Mouse (Mus musculus): ENCODE data around the gene Ezh1.

DNA sequence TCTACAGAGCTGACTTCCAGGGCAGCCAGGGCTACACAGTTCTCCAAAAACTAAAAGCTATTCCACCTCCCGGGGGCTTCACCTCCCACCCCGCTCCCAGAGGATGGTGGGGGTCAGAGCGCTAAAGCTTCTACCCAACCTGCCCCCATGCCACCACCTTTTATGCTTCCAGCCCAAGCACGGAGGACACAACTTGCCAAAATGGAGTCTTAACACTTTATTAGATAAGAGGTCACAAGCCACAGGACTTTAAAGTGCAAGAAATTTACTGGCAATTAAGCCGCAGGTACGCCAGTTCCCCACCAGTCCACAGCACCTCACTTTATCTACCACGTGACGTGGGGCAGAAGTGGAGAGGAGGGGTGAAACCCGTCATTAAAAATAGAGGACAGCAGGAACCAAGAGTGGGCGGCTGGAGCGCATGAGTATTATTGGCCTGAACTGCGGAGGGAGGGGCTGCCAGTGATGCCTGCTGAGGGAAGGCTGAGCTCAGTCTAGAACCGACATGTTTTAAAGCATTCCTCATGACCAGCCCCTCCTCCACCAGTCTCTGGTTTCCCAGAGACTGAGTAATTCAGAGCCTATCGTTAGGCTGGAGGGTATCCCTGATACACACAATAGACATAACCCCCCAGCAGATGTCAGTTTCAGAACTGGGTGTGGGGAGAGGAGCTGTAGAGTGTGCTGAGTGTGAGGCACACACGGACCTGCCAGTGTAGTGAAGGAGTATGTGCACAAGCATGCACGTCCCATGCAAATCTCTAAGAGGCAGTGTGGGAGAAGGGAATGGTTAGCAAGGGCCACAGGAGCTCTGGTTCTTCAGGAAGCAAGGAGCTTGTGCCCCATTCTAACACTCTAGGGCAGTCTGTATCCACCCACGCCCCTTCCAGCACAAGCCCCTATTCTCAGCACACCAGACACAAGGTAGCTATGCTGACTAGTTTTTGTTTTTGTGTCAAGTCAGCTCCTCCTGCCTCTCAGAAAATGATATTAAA, 35.1 kb downstream of the Ezh1 start:
- TF ChIP-seq CTCF (IDR thresholded peaks at IDR 0.05) (no peak), EP300 (IDR thresholded peaks at IDR 0.05) (no peak)

All from lung, postnatal 0 days (tissue).